Mouse (Mus musculus) CH12.LX (cell line): ENCODE data around the gene Tspyl3. TPM values are rescaled to one million over a fixed set of nuclear protein-coding genes. Genes with fewer than 3 reads are reported as not detected.

Source experiments
- DNase-seq: peaks from one replicate; pipeline ENCODE4 v3.0.0-alpha.2; 2013; ENCODE audit errors: extremely low read depth
- H3K27ac ChIP-seq: 2 replicates; pipeline ENCODE4 v1.5.1; 2012; ENCODE audit warnings: low read depth, mild to moderate bottlenecking, control low read depth, moderate library complexity; ENCODE audit not compliant: insufficient read depth
- H3K27me3 ChIP-seq: replicated peaks from 2 replicates; pipeline ENCODE3; 2012; ENCODE audit warnings: inconsistent platforms
- H3K36me3 ChIP-seq, 2 experiments: replicated peaks in 1 of 2; 2 replicates each; pipeline versions ENCODE3 to v1.6.1; 2012; ENCODE audit warnings: inconsistent platforms in 1 of 2, low read length in 1 of 2, mild to moderate bottlenecking in 1 of 2, mixed read lengths in 1 of 2, moderate library complexity in 1 of 2; ENCODE audit not compliant: control insufficient read depth in 1 of 2, insufficient read depth in 1 of 2
- H3K4me1 ChIP-seq, 2 experiments: 2 replicates each; pipeline ENCODE4 v1.6.1; 2012; ENCODE audit warnings: inconsistent platforms in 1 of 2, moderate library complexity in 1 of 2; ENCODE audit not compliant: insufficient read depth in 2 of 2, control insufficient read depth in 1 of 2
- H3K4me2 ChIP-seq: 2 replicates; pipeline ENCODE4 v1.6.1; 2012; ENCODE audit warnings: low read depth, mild to moderate bottlenecking, control low read depth; ENCODE audit not compliant: poor library complexity, insufficient read depth, severe bottlenecking
- H3K4me3 ChIP-seq, 3 experiments: fragments of 150-350 bp in 1 of 3; sonication (generic) in 1 of 3; replicated peaks in 1 of 3; 2 replicates each; pipeline versions ENCODE3 to v1.5.1; 2011 to 2012; ENCODE audit warnings: low read depth in 2 of 3, low read length in 2 of 3, mild to moderate bottlenecking in 2 of 3, moderate library complexity in 2 of 3, control low read depth in 1 of 3, improper control_type of control experiment in 1 of 3, inconsistent platforms in 1 of 3, mixed read lengths in 1 of 3; ENCODE audit not compliant: poor library complexity in 1 of 3
- H3K79me2 ChIP-seq: replicated peaks from 2 replicates; pipeline ENCODE4 v1.6.1; 2012; ENCODE audit warnings: mild to moderate bottlenecking, moderate library complexity; ENCODE audit not compliant: control insufficient read depth, poor library complexity, insufficient read depth, severe bottlenecking; ENCODE audit errors: extremely low read depth
- H3K9ac ChIP-seq: 2 replicates; pipeline ENCODE4 v1.6.1; 2012; ENCODE audit warnings: low read depth, mild to moderate bottlenecking, control low read depth, moderate library complexity; ENCODE audit not compliant: insufficient read depth
- H3K9me3 ChIP-seq: replicated peaks from 2 replicates; pipeline ENCODE3; 2012; ENCODE audit warnings: low read length, inconsistent platforms, mixed read lengths
- CHD1 ChIP-seq: IDR thresholded peaks from 2 replicates; pipeline ENCODE4 v1.6.1; 2012; ENCODE audit warnings: low read depth, low read length, improper control_type of control experiment, inconsistent platforms
- CHD2 ChIP-seq: IDR thresholded peaks from 2 replicates; pipeline ENCODE4 v1.6.1; 2011; ENCODE audit warnings: low read length, improper control_type of control experiment
- ELF1 ChIP-seq: IDR thresholded peaks from 2 replicates; pipeline ENCODE4 v1.6.1; 2014; ENCODE audit warnings: low read depth, mild to moderate bottlenecking, inconsistent platforms, low read length, improper control_type of control experiment
- GABPA ChIP-seq: IDR thresholded peaks from 2 replicates; pipeline ENCODE4 v1.6.1; 2012; ENCODE audit warnings: low read depth, low read length, improper control_type of control experiment, inconsistent platforms; ENCODE audit not compliant: insufficient replicate concordance
- JUN ChIP-seq: IDR thresholded peaks from 2 replicates; pipeline ENCODE4 v1.6.1; 2011; ENCODE audit warnings: low read depth, mild to moderate bottlenecking, low read length, improper control_type of control experiment, moderate library complexity; ENCODE audit not compliant: insufficient read depth
- JUND ChIP-seq: conservative IDR thresholded peaks from 2 replicates; pipeline ENCODE4 v1.6.1; 2011; ENCODE audit warnings: low read depth, low read length, improper control_type of control experiment
- MAFK ChIP-seq: IDR thresholded peaks from 2 replicates; pipeline ENCODE4 v1.6.1; 2011; ENCODE audit warnings: low read length, improper control_type of control experiment; ENCODE audit not compliant: insufficient replicate concordance
- MAX ChIP-seq: IDR thresholded peaks from 2 replicates; pipeline ENCODE4 v1.6.1; 2011; ENCODE audit warnings: low read length, improper control_type of control experiment
- MAZ ChIP-seq: IDR thresholded peaks from 2 replicates; pipeline ENCODE4 v1.6.1; 2012; ENCODE audit warnings: low read depth, mild to moderate bottlenecking, inconsistent platforms, low read length, improper control_type of control experiment, moderate library complexity
- MXI1 ChIP-seq: IDR thresholded peaks from 2 replicates; pipeline ENCODE4 v1.6.1; 2011; ENCODE audit warnings: mild to moderate bottlenecking, low read depth, low read length, improper control_type of control experiment
- NELFE ChIP-seq: IDR thresholded peaks from 2 replicates; pipeline ENCODE4 v1.6.1; 2011; ENCODE audit warnings: low read depth, low read length, improper control_type of control experiment
- NRF1 ChIP-seq: IDR thresholded peaks from 2 replicates; pipeline ENCODE4 v1.6.1; 2014; ENCODE audit warnings: low read depth, mild to moderate bottlenecking, inconsistent platforms, low read length, improper control_type of control experiment, moderate library complexity
- PAX5 ChIP-seq: IDR thresholded peaks from 2 replicates; pipeline ENCODE4 v1.6.1; 2012; ENCODE audit warnings: low read length, inconsistent platforms, mixed read lengths
- USF2 ChIP-seq: conservative IDR thresholded peaks from 2 replicates; pipeline ENCODE4 v1.6.1; 2011; ENCODE audit warnings: low read depth, low read length, improper control_type of control experiment
- ZC3H11A ChIP-seq: IDR thresholded peaks from 2 replicates; pipeline ENCODE4 v1.6.1; 2012; ENCODE audit warnings: low read depth, mild to moderate bottlenecking, inconsistent platforms, low read length, improper control_type of control experiment
- dilution Hi-C: fragments of 300-500 bp; cut with MboI; formaldehyde crosslinking; loops from 2 replicates; pipeline ENCODE4 v1.14.3; 2020; ENCODE audit warnings: low sequenced_read_pairs; ENCODE audit not compliant: extremely low pct_unique_long_range_greater_than_20kb, extremely low pct_ligation_motif_present
- in situ Hi-C: fragments of 300-500 bp; cut with MboI; formaldehyde crosslinking; loops from 3 replicates; pipeline ENCODE4 v1.14.3; 2019; ENCODE audit warnings: low sequenced_read_pairs, low pct_ligation_motif_present, low pct_unique_long_range_greater_than_20kb, mixed read lengths
- polyA plus RNA-seq: library from polyadenylated mRNA; unstranded; fragments of >175 nt; gene quantifications from 2 replicates; pipeline ENCODE4 v1.2.1, GENCODE M21; 2012; ENCODE audit warnings: low read depth; ENCODE audit not compliant: insufficient read length
- total RNA-seq, 2 experiments: library from RNA; depleted of rRNA; stranded (reverse); fragments of 300-350 nt in 1 of 2; fragments of >200 nt in 1 of 2; gene quantifications; 2 replicates each; pipeline ENCODE4 v1.2.3; 2012 to 2014

Tspyl3 gene
- total and polyA plus RNA-seq, 3 experiments: 9.6 to 16.5 (median 12.1) TPM

GRCm38 (mm10) chr2:153259030-153259863 lies 34.0 kb upstream of the Tspyl3 start:
- in situ Hi-C loops (no loop called here), dilution Hi-C loops (no loop called here)
- TF ChIP-seq JUND (no peak), ELF1 (0 out of 2 replicates have a peak, but pooled peaks have one; percentile 8), MXI1 (no peak)
- H3K4me3 ChIP-seq: no peak overlapping the region
- peaks cover 28 to 57% of the 10 kb centered on the region in 2 experiments for H3K4me1 ChIP-seq
- no peak for DNase-seq
- no peak overlapping the region; the same call in 1 of the 2 replicates for H3K4me2 ChIP-seq
- H3K27me3 ChIP-seq: no peaks in the 10 kb centered on the region
- peak overlapping the region; percentile 69 for H3K27ac ChIP-seq
- H3K36me3 ChIP-seq: peaks cover 26 to 52% of the 10 kb centered on the region in 2 experiments
- H3K79me2 ChIP-seq: no peaks in the 10 kb centered on the region
- H3K9ac ChIP-seq: no peak overlapping the region
- peaks cover 12% of the 10 kb centered on the region for H3K9me3 ChIP-seq

- Histone ChIP-seq H3K4me3 (no peak overlapping the region), H3K4me1 (peaks cover 15 to 36% of the 10 kb centered on the region in 2 experiments), H3K9ac (no peak overlapping the region), H3K79me2 (no peaks in the 10 kb centered on the region), H3K4me2 (no peak overlapping the region)
- dilution Hi-C loops: no loop called here
- in situ Hi-C loops: no loop called here
- DNase-seq: no peak
- TF ChIP-seq PAX5 (no peak), JUN (no peak), MAZ (no peak), ZC3H11A (no peak), USF2 (no peak), CHD1 (no peak), GABPA (no peak), MAX (no peak), CHD2 (no peak), NELFE (no peak), MAFK (no peak), NRF1 (no peak)
- TF ChIP-seq, all 38 proteins: peak for 0
- Histone ChIP-seq H3K27me3 (no peaks in the 10 kb centered on the region), H3K9me3 (no peaks in the 10 kb centered on the region), H3K27ac (no peak overlapping the region), H3K36me3 (peaks cover 25 to 53% of the 10 kb centered on the region in 2 experiments)
Measured at GRCm38 (mm10) chr2:153256604-153257003, 31.4 kb upstream of the Tspyl3 start.
